Mouse (Mus musculus) liver, embryonic 12.5 days (tissue): Measurements from ENCODE around the gene Lgals4. TPM values are rescaled to one million over a fixed set of nuclear protein-coding genes. Genes with fewer than 3 reads are reported as not detected.
A peak's percentile ranks its signal among the peaks of the same experiment; 100 is the strongest.

ENCODE experiments used
- ATAC-seq: fragments of 200-750 bp; cut with Nextera tagmentation; 2 replicates; pipeline ENCODE4 v1.8.0; 2017; ENCODE audit warnings: moderate number of reproducible peaks, mild to moderate bottlenecking, moderate library complexity
- H3K27ac ChIP-seq: fragments of 300-500 bp; sonication (generic); 2 replicates; pipeline ENCODE4 v1.5.1; 2016; ENCODE audit warnings: mild to moderate bottlenecking
- H3K27me3 ChIP-seq: fragments of 300-500 bp; sonication (generic); replicated peaks from 2 replicates; pipeline ENCODE4 v1.6.1; 2016; ENCODE audit warnings: mild to moderate bottlenecking, moderate library complexity
- H3K36me3 ChIP-seq: fragments of 300-500 bp; sonication (generic); 2 replicates; pipeline ENCODE4 v1.6.1; 2016; ENCODE audit warnings: mild to moderate bottlenecking, moderate library complexity
- H3K4me1 ChIP-seq: fragments of 300-500 bp; sonication (generic); 2 replicates; pipeline ENCODE4 v1.6.1; 2016
- H3K4me2 ChIP-seq: fragments of 300-500 bp; sonication (generic); 2 replicates; pipeline ENCODE4 v1.6.1; 2016; ENCODE audit warnings: mild to moderate bottlenecking, moderate library complexity
- H3K4me3 ChIP-seq: fragments of 300-500 bp; sonication (generic); 2 replicates; pipeline ENCODE4 v1.5.1; 2016; ENCODE audit warnings: mild to moderate bottlenecking, moderate library complexity
- H3K9ac ChIP-seq: fragments of 300-500 bp; sonication (generic); 2 replicates; pipeline ENCODE4 v1.6.1; 2016; ENCODE audit warnings: mild to moderate bottlenecking, moderate library complexity
- H3K9me3 ChIP-seq: fragments of 300-500 bp; sonication (generic); replicated peaks from 2 replicates; pipeline ENCODE4 v1.6.1; 2016; ENCODE audit warnings: mild to moderate bottlenecking, moderate library complexity
- WGBS: fragments of 180-500 bp; shearing (Covaris S2); methylation state at CpG from one replicate; pipeline ENCODE4 v1.1.7; 2016; ENCODE audit not compliant: insufficient replicate concordance; 5-methylcytosine and 5-hydroxymethylcytosine counted together
- polyA plus RNA-seq: library from polyadenylated mRNA; unstranded; fragments of >200 nt; fragmentation: Nextera tagmentation; extraction: Ambion mirVana; gene quantifications from 2 replicates; pipeline ENCODE4 v1.2.1, GENCODE M21; 2016

The Lgals4 gene
- polyA plus RNA-seq, 1 experiment from 2014 or later = 3.6 TPM

GRCm38 (mm10) chr7:28796562-28796975, 37.1 kb upstream of the Lgals4 start:
- 3% methylated on average over 32 of the region's 32 CpGs for WGBS

GRCm38 (mm10) chr7:28799994-28800393, 33.7 kb upstream of the Lgals4 start:
- peaks cover 15% of the 10 kb centered on the region; the same call in 1 of the 2 replicates for H3K36me3 ChIP-seq
- H3K27me3 ChIP-seq = no peaks in the 10 kb centered on the region; the same call in 1 of the 2 replicates
- H3K4me2 ChIP-seq = no peak overlapping the region
- ATAC-seq = no peak
- 87% methylated on average over 9 of the region's 9 CpGs for WGBS
- H3K4me1 ChIP-seq = peaks cover 63% of the 10 kb centered on the region
- no peak overlapping the region for H3K4me3 ChIP-seq
- no peaks in the 10 kb centered on the region for H3K9me3 ChIP-seq
- no peak overlapping the region for H3K27ac ChIP-seq
- no peak overlapping the region for H3K9ac ChIP-seq

More at GRCm38 (mm10) chr7:28796562-28796975, 37.1 kb upstream of the Lgals4 start:
- Histone ChIP-seq H3K9me3 (no peaks in the 10 kb centered on the region), H3K27ac (peak overlapping the region; percentile 72), H3K36me3 (peaks cover 15% of the 10 kb centered on the region; the same call in 1 of the 2 replicates), H3K9ac (peak overlapping the region; percentile 76), H3K4me3 (peak overlapping the region; percentile 62), H3K27me3 (no peaks in the 10 kb centered on the region; the same call in 1 of the 2 replicates), H3K4me1 (peaks cover 40% of the 10 kb centered on the region), H3K4me2 (peak overlapping the region; percentile 87)
- peak; percentile 74 for ATAC-seq

GRCm38 (mm10) chr7:28801451-28801850, 32.2 kb upstream of the Lgals4 start:
- Histone ChIP-seq H3K4me1 (peaks cover 50% of the 10 kb centered on the region), H3K4me3 (no peak overlapping the region), H3K4me2 (no peak overlapping the region), H3K27me3 (no peaks in the 10 kb centered on the region), H3K36me3 (peaks cover 15% of the 10 kb centered on the region; the same call in 1 of the 2 replicates), H3K9me3 (no peaks in the 10 kb centered on the region), H3K27ac (peak overlapping the region; percentile 80; the same call in 1 of the 2 replicates), H3K9ac (no peak overlapping the region)
- WGBS = 74% methylated on average over 3 of the region's 3 CpGs
- ATAC-seq = no peak

- H3K9me3 ChIP-seq = no peaks in the 10 kb centered on the region
- H3K4me1 ChIP-seq = peaks cover 47% of the 10 kb centered on the region
- no peaks in the 10 kb centered on the region for H3K27me3 ChIP-seq
- peak overlapping the region; percentile 80 for H3K27ac ChIP-seq
- H3K4me2 ChIP-seq = peak overlapping the region; percentile 48
- peaks cover 15% of the 10 kb centered on the region; the same call in 1 of the 2 replicates for H3K36me3 ChIP-seq
- 0 out of 2 replicates have a peak overlapping the region, but pooled peaks have one; percentile 40 for H3K9ac ChIP-seq
- no peak for ATAC-seq
- no peak overlapping the region for H3K4me3 ChIP-seq
- WGBS = 47% methylated on average over 10 of the region's 10 CpGs
Observed at GRCm38 (mm10) chr7:28801901-28802670, 31.6 kb upstream of the Lgals4 start.

- peak overlapping the region; percentile 80 for H3K27ac ChIP-seq
- H3K36me3 ChIP-seq = peaks cover 10% of the 10 kb centered on the region; the same call in 1 of the 2 replicates
- peaks cover 48% of the 10 kb centered on the region for H3K4me1 ChIP-seq
- no peaks in the 10 kb centered on the region for H3K27me3 ChIP-seq
- peak; percentile 69 for ATAC-seq
- no peaks in the 10 kb centered on the region for H3K9me3 ChIP-seq
- 15% methylated on average over 10 of the region's 10 CpGs for WGBS
- H3K4me2 ChIP-seq = peak overlapping the region; percentile 48
- no peak overlapping the region for H3K4me3 ChIP-seq
- peak overlapping the region; percentile 40; the same call in 1 of the 2 replicates for H3K9ac ChIP-seq
Observed at GRCm38 (mm10) chr7:28802846-28803588, 30.6 kb upstream of the Lgals4 start.

- H3K9ac ChIP-seq = no peak overlapping the region; the same call in 1 of the 2 replicates
- H3K27ac ChIP-seq = peak overlapping the region; percentile 80
- H3K4me3 ChIP-seq = no peak overlapping the region
- no peaks in the 10 kb centered on the region for H3K9me3 ChIP-seq
- peaks cover 54% of the 10 kb centered on the region for H3K4me1 ChIP-seq
- no peak overlapping the region for H3K4me2 ChIP-seq
- WGBS = 38% methylated on average over 4 of the region's 4 CpGs
- no peaks in the 10 kb centered on the region for H3K27me3 ChIP-seq
- no peak for ATAC-seq
- peaks cover 5% of the 10 kb centered on the region; the same call in 1 of the 2 replicates for H3K36me3 ChIP-seq
Observed at GRCm38 (mm10) chr7:28803756-28804155, 29.9 kb upstream of the Lgals4 start.

- WGBS = 68% methylated on average over 4 of the region's 4 CpGs
- no peak for ATAC-seq
Observed at GRCm38 (mm10) chr7:28806869-28807268, 26.8 kb upstream of the Lgals4 start.

GRCm38 (mm10) chr7:28807641-28808220, 25.9 kb upstream of the Lgals4 start:
- peak overlapping the region; percentile 99 for H3K27ac ChIP-seq
- H3K27me3 ChIP-seq = no peaks in the 10 kb centered on the region
- H3K36me3 ChIP-seq = peaks cover 10% of the 10 kb centered on the region
- peak overlapping the region; percentile 94 for H3K4me2 ChIP-seq
- peak overlapping the region; percentile 93 for H3K4me3 ChIP-seq
- H3K4me1 ChIP-seq = peaks cover 47% of the 10 kb centered on the region
- H3K9ac ChIP-seq = peak overlapping the region; percentile 97
- WGBS = 53% methylated on average over 8 of the region's 8 CpGs
- H3K9me3 ChIP-seq = no peaks in the 10 kb centered on the region
- no peak for ATAC-seq

More at GRCm38 (mm10) chr7:28806869-28807268, 26.8 kb upstream of the Lgals4 start:
- Histone ChIP-seq H3K9me3 (no peaks in the 10 kb centered on the region), H3K27ac (no peak overlapping the region; the same call in 1 of the 2 replicates), H3K4me1 (peaks cover 47% of the 10 kb centered on the region), H3K36me3 (peaks cover 2% of the 10 kb centered on the region), H3K27me3 (no peaks in the 10 kb centered on the region), H3K4me3 (no peak overlapping the region), H3K9ac (no peak overlapping the region), H3K4me2 (no peak overlapping the region)

- Histone ChIP-seq H3K36me3 (peaks cover 17% of the 10 kb centered on the region), H3K9me3 (no peaks in the 10 kb centered on the region), H3K4me2 (peak within 1 kb of the TSS; percentile 94), H3K9ac (peak within 1 kb of the TSS; percentile 97), H3K27me3 (no peaks in the 10 kb centered on the region), H3K4me3 (peak within 1 kb of the TSS; percentile 93), H3K4me1 (peaks cover 47% of the 10 kb centered on the region), H3K27ac (peak within 1 kb of the TSS; percentile 99)
- ATAC-seq = no peak
- WGBS = 3% methylated on average over 35 of the region's 35 CpGs
Observed at GRCm38 (mm10) chr7:28808221-28808941, 25.3 kb upstream of the Lgals4 start, which contains the start of gene Hnrnpl. Gene Hnrnpl, plus strand, starts transcription at chr7:28808541.

- peaks cover 23% of the 10 kb centered on the region for H3K36me3 ChIP-seq
- WGBS = under 1% methylated on average over 28 of the region's 32 CpGs
- peak overlapping the region; percentile 97 for H3K9ac ChIP-seq
- no peaks in the 10 kb centered on the region for H3K27me3 ChIP-seq
- H3K4me3 ChIP-seq = peak overlapping the region; percentile 93
- peak overlapping the region; percentile 94 for H3K4me2 ChIP-seq
- H3K27ac ChIP-seq = peak overlapping the region; percentile 99
- H3K9me3 ChIP-seq = no peaks in the 10 kb centered on the region
- ATAC-seq = peak; percentile 64
- H3K4me1 ChIP-seq = peaks cover 47% of the 10 kb centered on the region
Observed at GRCm38 (mm10) chr7:28808957-28809393, 24.7 kb upstream of the Lgals4 start.
